ENCODE assay signal across 25 mouse cellular contexts in the genomic region with DNA sequence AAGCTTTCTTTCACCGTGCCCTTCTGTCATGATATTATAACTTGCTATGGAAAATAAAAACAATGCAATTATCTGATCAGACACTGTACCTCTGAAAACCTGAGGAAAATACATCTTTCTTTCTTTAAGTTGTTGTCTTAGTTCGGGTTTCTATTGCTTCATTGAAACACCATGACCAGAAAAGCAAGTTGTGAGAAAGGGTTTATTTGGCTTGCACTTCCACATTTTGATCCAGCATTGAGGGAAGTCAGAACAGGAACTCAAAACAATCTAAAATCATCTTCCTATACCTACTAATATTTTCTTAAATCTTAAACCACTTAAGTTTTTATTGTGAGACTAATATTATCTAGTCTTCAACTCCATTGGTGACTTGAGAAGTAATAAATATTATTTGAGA.
"Had no signal": no experiment of that assay in that cellular context is flagged by ENCODE, and none has a peak within 500 bp of the region (broad histone marks: within the 10 kb centered on the region; RNA-seq: fewer than 3 reads in every experiment).

No protein-coding gene starts in this region.

- H3K9me3 ChIP-seq: hindbrain, embryonic 10.5 days; hindbrain, embryonic 12.5 days; intestine, embryonic 15.5 days; limb, embryonic 10.5 days; limb, embryonic 12.5 days; liver, embryonic 12.5 days had no signal

- DNase-seq: gastrocnemius, adult 2 months; gastrocnemius, postnatal 10 days; gastrocnemius, postnatal 25 days; heart, adult 11 months; heart, adult 2 months; heart, postnatal 10 days; heart, postnatal 4 days; kidney, adult 18-20 months; kidney, adult 8-10 months; kidney, postnatal 10 days; kidney, postnatal 25 days; kidney, postnatal 4 days; layer of hippocampus, postnatal 36 days; liver had no signal

- H3K4me1 ChIP-seq: hindbrain, embryonic 12.5 days; intestine, embryonic 15.5 days; limb, embryonic 12.5 days; liver, embryonic 12.5 days had no signal

- H3K9ac ChIP-seq: hindbrain, embryonic 12.5 days; hindbrain, embryonic 14.5 days; intestine, embryonic 15.5 days; limb, embryonic 12.5 days; liver, embryonic 12.5 days had no signal

- H3K27me3 ChIP-seq: hindbrain, embryonic 12.5 days; intestine, embryonic 15.5 days; limb, embryonic 12.5 days; liver, embryonic 12.5 days had no signal

- ATAC-seq: hindbrain, embryonic 16.5 days; intestine, embryonic 15.5 days; intestine, postnatal 0 days; liver, embryonic 12.5 days had no signal

- H3K4me3 ChIP-seq: gastrocnemius, adult 2 months; heart, adult 2 months; hindbrain, embryonic 10.5 days; hindbrain, embryonic 12.5 days; intestine, embryonic 15.5 days; layer of hippocampus, adult 2 months; limb, embryonic 10.5 days; limb, embryonic 12.5 days; liver, embryonic 12.5 days had no signal

- H3K27ac ChIP-seq: gastrocnemius, adult 2 months; heart, adult 2 months; hindbrain, embryonic 10.5 days; hindbrain, embryonic 12.5 days; hindbrain, embryonic 14.5 days; intestine, embryonic 15.5 days; layer of hippocampus, adult 2 months; limb, embryonic 10.5 days; limb, embryonic 12.5 days; liver, embryonic 12.5 days had no signal

- H3K36me3 ChIP-seq: hindbrain, embryonic 10.5 days; hindbrain, embryonic 12.5 days; intestine, embryonic 15.5 days; limb, embryonic 10.5 days; limb, embryonic 12.5 days; liver, embryonic 12.5 days had no signal

- H3K4me2 ChIP-seq: heart, embryonic 11.5 days; hindbrain, embryonic 12.5 days; hindbrain, embryonic 14.5 days; intestine, embryonic 15.5 days; limb, embryonic 12.5 days; liver, embryonic 12.5 days had no signal
